Mouse (Mus musculus) kidney, embryonic 15.5 days (tissue): ENCODE measurements around the gene Gata2. TPM values are rescaled to one million over a fixed set of nuclear protein-coding genes. Genes with fewer than 3 reads are reported as not detected.

Experiments
- ATAC-seq: fragments of 200-750 bp; cut with Nextera tagmentation; replicated peaks from 2 replicates; pipeline ENCODE4 v1.8.0; 2017; ENCODE audit warnings: moderate TSS enrichment; ENCODE audit not compliant: low FRiP score
- H3K27ac ChIP-seq: fragments of 300-500 bp; sonication (generic); 2 replicates; pipeline ENCODE4 v1.5.1; 2015; ENCODE audit warnings: mild to moderate bottlenecking, inconsistent platforms
- H3K27me3 ChIP-seq: fragments of 300-500 bp; sonication (generic); 2 replicates; pipeline ENCODE4 v1.6.1; 2015; ENCODE audit warnings: inconsistent platforms
- H3K36me3 ChIP-seq: fragments of 300-500 bp; sonication (generic); 2 replicates; pipeline ENCODE4 v1.6.1; 2015; ENCODE audit warnings: inconsistent platforms
- H3K4me1 ChIP-seq: fragments of 300-500 bp; sonication (generic); 2 replicates; pipeline ENCODE4 v1.6.1; 2015; ENCODE audit warnings: inconsistent platforms
- H3K4me2 ChIP-seq: fragments of 300-500 bp; sonication (generic); 2 replicates; pipeline ENCODE4 v1.6.1; 2015; ENCODE audit warnings: moderate library complexity, mild to moderate bottlenecking, inconsistent platforms
- H3K4me3 ChIP-seq: fragments of 300-500 bp; sonication (generic); replicated peaks from 2 replicates; pipeline ENCODE4 v1.5.1; 2015; ENCODE audit warnings: mild to moderate bottlenecking, inconsistent platforms
- H3K9ac ChIP-seq: fragments of 300-500 bp; sonication (generic); 2 replicates; pipeline ENCODE4 v1.6.1; 2015; ENCODE audit warnings: mild to moderate bottlenecking, inconsistent platforms
- H3K9me3 ChIP-seq: fragments of 300-500 bp; sonication (generic); replicated peaks from 2 replicates; pipeline ENCODE4 v1.6.1; 2016; ENCODE audit warnings: inconsistent platforms
- WGBS: fragments of 180-500 bp; shearing (Covaris S2); methylation state at CpG from one replicate; pipeline ENCODE4 v1.1.7; 2015; ENCODE audit warnings: mixed read lengths; 5-methylcytosine and 5-hydroxymethylcytosine counted together
- polyA plus RNA-seq: library from polyadenylated mRNA; unstranded; fragments of >200 nt; fragmentation: Nextera tagmentation; extraction: Ambion mirVana; gene quantifications from 2 replicates; pipeline ENCODE4 v1.2.1, GENCODE M21; 2015

Gene Gata2
- polyA plus RNA-seq, 1 experiment from 2014 or later = 59.5 TPM

DNA sequence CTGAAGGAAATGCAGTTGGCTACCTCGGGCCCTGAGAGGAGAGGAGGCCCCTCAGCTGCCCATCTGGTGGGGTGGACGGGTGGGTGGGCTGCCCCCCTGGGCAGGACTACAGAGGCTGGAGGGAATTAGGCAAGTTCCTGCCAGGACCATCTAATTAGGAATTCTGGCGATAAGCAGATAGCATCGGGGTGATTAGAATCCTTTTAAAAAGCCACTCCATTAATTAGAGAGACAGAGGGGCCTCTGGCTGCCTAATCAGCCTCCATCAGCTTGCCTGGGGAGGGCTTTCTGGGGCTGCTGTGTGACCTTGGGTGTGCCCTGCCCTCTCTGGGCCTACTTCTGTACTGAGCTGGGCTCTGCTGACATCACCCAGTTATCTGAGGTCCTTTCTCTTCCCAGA, 25.4 kb downstream of the Gata2 start:
- Histone ChIP-seq H3K4me3 (no peak overlapping the region), H3K9me3 (no peaks in the 10 kb centered on the region), H3K27me3 (0 out of 2 replicates have a peak, but pooled peaks cover 3% of the 10 kb centered on the region), H3K4me2 (no peak overlapping the region), H3K36me3 (no peaks in the 10 kb centered on the region), H3K4me1 (0 out of 2 replicates have a peak, but pooled peaks cover 3% of the 10 kb centered on the region), H3K9ac (no peak overlapping the region), H3K27ac (no peak overlapping the region)
- ATAC-seq = no peak
- WGBS = 28% methylated on average over 4 of the region's 4 CpGs

DNA sequence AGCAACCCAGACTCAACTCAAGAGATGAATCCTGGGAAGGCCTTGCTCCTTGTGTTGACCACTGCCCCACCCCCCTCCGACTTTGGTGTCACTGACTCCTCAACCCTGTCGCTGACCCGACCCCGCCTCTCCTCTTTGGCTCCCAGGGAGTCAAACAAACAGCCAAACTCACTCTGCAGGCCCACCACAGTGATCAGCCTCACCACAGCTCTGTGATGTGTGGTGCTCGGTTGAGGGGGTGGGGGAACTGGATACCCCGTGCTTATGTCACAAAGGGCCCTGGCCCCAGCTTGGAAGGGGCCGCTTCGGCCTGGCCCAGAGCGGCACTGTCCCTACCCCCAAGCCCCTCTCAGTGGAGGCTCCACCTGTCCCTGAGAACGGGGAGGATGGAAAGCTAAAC, 28.3 kb downstream of the Gata2 start, which contains the start of gene Dnajb8:
Dnajb8 (plus strand) TSS at position 301 of the 400 bp plus-strand sequence.
- H3K4me2 ChIP-seq = no peak within 1 kb of the TSS

DNA sequence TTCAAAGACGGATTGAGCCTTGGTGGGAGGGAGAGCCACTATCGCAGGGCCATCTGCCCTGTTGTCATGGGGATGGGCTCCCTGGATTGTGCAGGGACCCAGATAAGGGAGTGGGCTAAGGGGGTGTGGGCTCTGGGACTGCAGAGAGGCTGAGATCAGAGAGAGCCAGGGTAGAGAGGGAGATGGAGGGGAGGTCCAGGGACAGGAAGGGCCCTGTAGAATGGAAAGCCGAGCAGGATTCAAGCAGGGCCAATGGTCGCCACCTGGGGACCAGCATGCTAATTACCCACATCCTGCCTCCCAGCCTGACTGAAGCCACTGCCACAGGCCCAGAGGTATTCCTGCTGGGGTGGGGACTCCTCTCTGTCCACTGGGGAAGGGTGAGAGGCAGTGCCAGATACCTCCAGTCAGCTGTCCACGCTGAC, 32.9 kb downstream of the Gata2 start:
- no peaks in the 10 kb centered on the region for H3K36me3 ChIP-seq

More for the DNA sequence above, 28.3 kb downstream of the Gata2 start, which contains the start of gene Dnajb8:
- Histone ChIP-seq H3K4me1 (peaks cover 10% of the 10 kb centered on the region), H3K4me3 (no peak within 1 kb of the TSS), H3K36me3 (no peaks in the 10 kb centered on the region), H3K27me3 (0 out of 2 replicates have a peak, but pooled peaks cover 3% of the 10 kb centered on the region), H3K9me3 (no peaks in the 10 kb centered on the region), H3K27ac (no peak within 1 kb of the TSS), H3K9ac (no peak within 1 kb of the TSS)
- ATAC-seq = no peak
- WGBS = 60% methylated on average over 10 of the region's 10 CpGs

DNA sequence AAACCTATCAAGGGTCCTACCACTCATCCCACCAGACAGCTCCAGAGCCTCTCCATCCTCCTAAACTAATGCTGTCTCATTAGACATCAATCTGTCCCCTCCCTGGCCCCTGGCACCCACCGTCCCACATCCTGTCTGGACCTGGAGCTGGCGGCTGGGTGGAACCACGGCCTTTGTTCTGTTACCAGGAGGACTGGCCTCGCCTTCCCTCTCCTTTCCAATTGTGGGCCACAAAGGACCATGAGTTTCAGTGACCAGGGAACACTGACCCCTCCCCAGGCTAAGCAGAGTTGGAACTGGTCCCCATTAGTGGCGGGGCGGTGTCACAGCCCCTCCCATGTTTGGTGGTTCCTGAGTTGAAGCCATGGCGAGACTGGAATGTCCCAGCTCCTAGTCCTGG, 33.8 kb downstream of the Gata2 start:
- WGBS = 41% methylated on average over 7 of the region's 7 CpGs
- ATAC-seq = no peak

More for the DNA sequence above, 32.9 kb downstream of the Gata2 start:
- Histone ChIP-seq H3K27me3 (peaks cover 3% of the 10 kb centered on the region; the same call in 1 of the 2 replicates), H3K4me3 (no peak overlapping the region), H3K4me1 (peaks cover 33% of the 10 kb centered on the region), H3K9me3 (no peaks in the 10 kb centered on the region), H3K9ac (no peak overlapping the region), H3K4me2 (no peak overlapping the region), H3K27ac (no peak overlapping the region)
- ATAC-seq = no peak; the same call in 1 of the 2 replicates
- 20% methylated on average over 5 of the region's 5 CpGs for WGBS

DNA sequence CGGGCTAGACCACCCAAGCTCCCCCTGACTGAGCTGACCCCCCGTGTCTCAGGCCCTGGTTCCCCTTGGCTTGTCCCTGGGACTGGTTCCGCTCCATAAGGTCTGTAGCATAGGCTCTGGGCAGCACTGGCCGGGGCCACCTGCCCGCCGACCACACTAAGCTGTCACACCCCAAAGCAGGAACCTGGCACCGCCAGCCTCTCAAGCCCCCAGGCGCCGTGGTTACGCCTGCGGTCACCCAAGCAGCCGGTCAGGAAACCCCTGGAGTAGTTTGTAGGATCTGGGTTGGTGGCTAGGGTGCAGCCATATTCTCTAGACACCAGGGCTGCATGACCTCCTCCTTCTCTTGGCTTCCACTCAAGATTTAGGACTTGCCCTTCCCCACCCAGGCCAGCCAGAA, 35.5 kb downstream of the Gata2 start:
- Histone ChIP-seq H3K9ac (no peak overlapping the region), H3K4me1 (peaks cover 52% of the 10 kb centered on the region), H3K27ac (0 out of 2 replicates have a peak overlapping the region, but pooled peaks have one; percentile 29), H3K9me3 (no peaks in the 10 kb centered on the region), H3K27me3 (peaks cover 7% of the 10 kb centered on the region; the same call in 1 of the 2 replicates), H3K36me3 (no peaks in the 10 kb centered on the region), H3K4me3 (no peak overlapping the region), H3K4me2 (no peak overlapping the region)
- ATAC-seq = peak; percentile 31; the same call in 1 of the 2 replicates
- 57% methylated on average over 12 of the region's 12 CpGs for WGBS

More for the DNA sequence above, 33.8 kb downstream of the Gata2 start:
- no peak overlapping the region for H3K27ac ChIP-seq
- peaks cover 41% of the 10 kb centered on the region for H3K4me1 ChIP-seq
- H3K4me3 ChIP-seq = no peak overlapping the region
- no peak overlapping the region for H3K9ac ChIP-seq
- no peak overlapping the region for H3K4me2 ChIP-seq
- H3K36me3 ChIP-seq = no peaks in the 10 kb centered on the region
- peaks cover 3% of the 10 kb centered on the region; the same call in 1 of the 2 replicates for H3K27me3 ChIP-seq
- no peaks in the 10 kb centered on the region for H3K9me3 ChIP-seq

DNA sequence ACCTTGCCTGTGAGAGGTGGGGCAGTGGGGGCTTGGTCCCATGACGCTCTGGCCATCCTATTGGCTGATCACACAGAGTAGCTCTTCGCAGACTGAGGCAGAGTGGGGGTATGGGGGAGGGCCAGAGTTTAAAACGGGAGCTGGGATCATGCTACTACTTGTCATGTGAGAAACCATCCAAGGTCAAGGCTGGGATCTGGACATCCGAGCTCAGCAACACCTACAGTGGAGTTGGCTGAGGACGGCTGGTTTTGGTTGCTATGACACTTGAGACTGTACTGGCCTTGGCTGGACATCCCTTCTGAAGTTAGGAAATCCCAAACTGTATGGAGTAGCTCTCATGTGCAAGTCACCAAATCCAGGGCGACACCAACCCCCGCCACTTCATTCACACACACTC, 38.1 kb downstream of the Gata2 start:
- H3K27me3 ChIP-seq = peaks cover 26% of the 10 kb centered on the region
- H3K36me3 ChIP-seq = no peaks in the 10 kb centered on the region
- no peak overlapping the region for H3K4me2 ChIP-seq
- H3K9ac ChIP-seq = no peak overlapping the region
- no peak for ATAC-seq
- no peaks in the 10 kb centered on the region for H3K9me3 ChIP-seq
- WGBS = 61% methylated on average over 7 of the region's 7 CpGs
- H3K27ac ChIP-seq = no peak overlapping the region
- H3K4me1 ChIP-seq = peaks cover 59% of the 10 kb centered on the region
- H3K4me3 ChIP-seq = no peak overlapping the region

DNA sequence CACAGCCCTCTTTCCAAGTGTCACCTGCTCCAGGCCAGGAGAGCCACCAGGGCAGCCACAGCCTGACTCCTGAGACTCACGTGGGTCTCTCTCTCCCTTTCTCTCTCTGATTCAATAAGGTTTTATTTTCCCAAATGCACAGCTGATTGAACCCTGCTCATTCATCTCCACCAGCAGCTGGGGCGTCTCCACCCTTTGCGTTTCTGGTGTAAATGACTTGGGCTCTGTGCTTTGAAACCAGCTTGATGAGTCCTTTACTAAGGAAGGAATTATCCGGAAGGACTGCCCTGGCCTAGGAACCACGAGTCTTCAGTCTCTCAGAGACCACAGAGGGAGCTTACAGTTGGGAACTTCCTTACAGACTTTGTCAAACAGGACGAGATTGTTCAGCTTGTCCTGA, 38.5 kb downstream of the Gata2 start:
- 40% methylated on average over 6 of the region's 6 CpGs for WGBS
- H3K27ac ChIP-seq = no peak overlapping the region
- ATAC-seq = no peak
- peaks cover 29% of the 10 kb centered on the region for H3K27me3 ChIP-seq
- H3K9me3 ChIP-seq = no peaks in the 10 kb centered on the region
- H3K4me3 ChIP-seq = no peak overlapping the region
- H3K36me3 ChIP-seq = no peaks in the 10 kb centered on the region
- H3K4me2 ChIP-seq = no peak overlapping the region
- H3K4me1 ChIP-seq = peaks cover 55% of the 10 kb centered on the region
- no peak overlapping the region for H3K9ac ChIP-seq

DNA sequence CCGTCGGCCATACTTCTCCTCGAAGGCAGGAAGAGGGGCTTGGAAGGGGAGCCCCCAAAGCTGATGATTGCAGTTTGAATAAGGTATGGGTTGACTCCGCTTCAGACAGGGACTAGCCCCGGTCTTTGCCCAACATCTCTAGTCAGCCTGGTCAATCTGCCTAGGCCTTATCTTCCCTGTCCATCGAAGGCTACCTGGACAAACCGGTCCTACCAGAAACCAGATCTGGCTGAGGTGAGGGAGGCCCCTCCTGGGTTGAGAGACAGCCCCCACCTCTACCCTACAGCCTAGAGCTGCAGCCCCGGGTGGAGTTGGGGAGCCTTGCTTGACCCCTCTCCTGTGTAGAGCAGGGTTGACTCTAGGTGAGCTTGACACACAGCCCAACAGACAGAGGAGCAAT, 40.3 kb downstream of the Gata2 start:
- Histone ChIP-seq H3K4me3 (no peak overlapping the region), H3K9me3 (no peaks in the 10 kb centered on the region), H3K36me3 (no peaks in the 10 kb centered on the region), H3K4me1 (peaks cover 43% of the 10 kb centered on the region), H3K9ac (no peak overlapping the region), H3K27me3 (peaks cover 41% of the 10 kb centered on the region), H3K27ac (peak overlapping the region; percentile 79), H3K4me2 (no peak overlapping the region)
- 72% methylated on average over 8 of the region's 8 CpGs for WGBS
- peak; percentile 44; the same call in 1 of the 2 replicates for ATAC-seq

DNA sequence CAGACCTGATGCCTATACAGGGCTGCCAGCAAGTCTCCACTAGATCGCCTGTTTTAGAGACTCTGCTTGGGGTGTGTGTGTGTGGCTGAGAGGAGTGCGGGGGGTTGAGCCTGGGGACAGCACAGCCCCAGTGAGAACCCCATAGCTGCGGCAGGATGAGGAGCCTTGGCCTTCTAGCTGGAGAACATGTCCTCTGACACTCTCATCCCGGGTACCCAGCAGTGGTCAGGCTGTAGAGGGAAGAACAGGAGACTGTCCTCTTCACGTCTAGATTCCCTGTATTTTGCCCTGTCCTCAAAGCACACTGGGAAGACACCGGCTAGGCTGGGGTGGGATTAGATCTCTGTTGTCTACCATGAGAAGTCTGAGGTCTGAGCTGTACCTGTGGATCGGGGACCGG, 41.8 kb downstream of the Gata2 start:
- Histone ChIP-seq H3K4me1 (peaks cover 36% of the 10 kb centered on the region), H3K36me3 (no peaks in the 10 kb centered on the region), H3K9me3 (no peaks in the 10 kb centered on the region), H3K27ac (no peak overlapping the region), H3K4me2 (no peak overlapping the region), H3K9ac (no peak overlapping the region), H3K4me3 (no peak overlapping the region), H3K27me3 (peaks cover 53% of the 10 kb centered on the region)
- WGBS = 31% methylated on average over 8 of the region's 8 CpGs
- ATAC-seq = no peak

DNA sequence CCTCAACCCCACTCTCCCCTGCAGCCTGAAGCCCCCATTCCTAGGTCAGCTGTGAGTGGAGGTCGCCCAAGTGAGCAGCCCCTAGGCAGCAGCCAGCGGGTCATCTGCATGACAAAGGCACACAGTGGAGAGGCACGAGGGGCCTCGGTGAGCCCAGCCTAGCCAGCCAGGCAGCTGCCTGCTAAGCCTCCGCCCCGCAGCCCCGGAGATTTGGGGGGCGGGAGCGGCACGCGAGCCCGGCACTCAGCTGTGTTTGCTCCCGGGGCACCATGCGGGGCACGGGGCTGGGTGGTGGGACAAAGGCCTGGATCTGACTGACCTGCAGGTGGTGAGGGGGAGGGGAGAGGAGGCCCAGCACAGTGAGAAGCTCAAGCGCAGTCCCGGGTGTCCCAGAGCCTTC, 42.3 kb downstream of the Gata2 start:
- 7% methylated on average over 17 of the region's 17 CpGs for WGBS
- no peak for ATAC-seq
- H3K9ac ChIP-seq = no peak overlapping the region

DNA sequence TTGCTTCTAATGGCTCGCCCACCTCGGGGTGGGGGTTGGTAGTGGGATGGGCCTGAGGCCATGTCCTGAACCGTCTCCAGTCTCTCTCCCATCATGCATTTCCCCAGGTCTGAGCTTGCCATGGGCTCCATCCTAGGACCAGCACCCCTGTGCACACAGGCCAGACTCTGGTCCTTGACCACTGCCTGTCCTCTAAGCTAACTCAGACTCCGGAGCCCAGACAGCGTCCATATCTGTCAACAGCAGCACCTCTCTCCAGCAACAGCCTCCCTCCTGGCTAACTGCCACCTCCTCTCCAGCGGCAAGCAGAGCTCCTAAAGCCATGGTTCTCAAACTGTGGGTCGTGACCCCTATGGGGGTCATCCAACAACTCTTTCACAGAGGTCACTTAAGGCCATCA, 42.8 kb downstream of the Gata2 start:
- Histone ChIP-seq H3K9me3 (no peaks in the 10 kb centered on the region), H3K9ac (no peak overlapping the region), H3K27me3 (peaks cover 60% of the 10 kb centered on the region), H3K27ac (no peak overlapping the region), H3K4me1 (peaks cover 34% of the 10 kb centered on the region), H3K4me3 (no peak overlapping the region), H3K4me2 (peak overlapping the region; percentile 45; the same call in 1 of the 2 replicates), H3K36me3 (no peaks in the 10 kb centered on the region)
- WGBS = 19% methylated on average over 7 of the region's 7 CpGs
- no peak for ATAC-seq

More for the DNA sequence above, 42.3 kb downstream of the Gata2 start:
- H3K4me1 ChIP-seq = peaks cover 36% of the 10 kb centered on the region
- H3K27me3 ChIP-seq = peaks cover 57% of the 10 kb centered on the region
- H3K27ac ChIP-seq = no peak overlapping the region
- H3K36me3 ChIP-seq = no peaks in the 10 kb centered on the region
- peak overlapping the region; percentile 17; the same call in 1 of the 2 replicates for H3K4me3 ChIP-seq
- peak overlapping the region; percentile 45 for H3K4me2 ChIP-seq
- H3K9me3 ChIP-seq = no peaks in the 10 kb centered on the region

DNA sequence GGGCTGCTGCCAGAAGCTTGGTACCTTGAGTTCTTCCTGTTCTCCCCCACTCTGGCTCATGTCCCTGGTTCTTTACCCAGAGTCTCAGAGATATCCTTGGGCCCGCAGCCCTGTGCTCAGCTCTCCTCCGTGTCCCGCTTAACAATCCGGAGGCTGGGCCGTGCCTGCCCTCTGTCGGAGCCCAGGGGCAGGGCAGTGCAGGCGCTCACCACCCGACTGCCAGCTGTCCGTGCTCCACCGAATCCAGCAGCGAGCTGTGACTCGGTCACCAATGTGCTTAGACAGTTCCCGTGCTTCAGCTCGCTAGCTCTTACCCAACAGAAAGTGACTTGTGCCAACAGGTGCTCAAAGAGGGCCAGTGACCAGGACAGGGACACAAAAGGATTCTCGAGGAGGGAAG, 48.9 kb downstream of the Gata2 start:
- WGBS = 1% methylated on average over 15 of the region's 15 CpGs

DNA sequence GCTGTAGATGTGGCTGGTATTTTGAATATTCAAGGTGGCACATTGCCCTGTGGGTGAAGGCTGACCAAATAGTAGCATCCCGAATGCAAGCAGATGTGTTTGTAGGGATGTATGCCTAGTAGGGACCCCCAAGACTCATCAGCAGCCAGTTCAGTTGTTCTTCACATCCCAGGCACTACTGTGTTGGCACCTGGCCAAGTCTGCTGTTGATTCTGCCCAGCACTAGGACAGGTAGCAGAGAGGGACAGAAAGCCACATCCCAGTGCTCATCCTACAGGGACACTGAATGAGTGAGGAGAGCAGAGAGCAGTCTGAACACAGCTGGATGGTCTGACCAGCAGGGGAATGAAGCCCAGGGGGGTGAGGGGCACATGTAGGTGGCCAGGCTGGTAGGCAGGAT, 55.5 kb downstream of the Gata2 start:
- H3K4me2 ChIP-seq = no peak overlapping the region
- no peak overlapping the region for H3K4me3 ChIP-seq
- no peaks in the 10 kb centered on the region for H3K4me1 ChIP-seq
- H3K27me3 ChIP-seq = 0 out of 2 replicates have a peak, but pooled peaks cover 2% of the 10 kb centered on the region
- H3K9me3 ChIP-seq = no peaks in the 10 kb centered on the region
- H3K9ac ChIP-seq = no peak overlapping the region
- ATAC-seq = no peak
- no peak overlapping the region for H3K27ac ChIP-seq
- H3K36me3 ChIP-seq = no peaks in the 10 kb centered on the region
- WGBS = 96% methylated on average over 1 of the region's 1 CpGs

More for the DNA sequence above, 48.9 kb downstream of the Gata2 start:
- Histone ChIP-seq H3K9me3 (no peaks in the 10 kb centered on the region), H3K36me3 (no peaks in the 10 kb centered on the region), H3K4me1 (peaks cover 6% of the 10 kb centered on the region), H3K9ac (no peak overlapping the region), H3K27ac (no peak overlapping the region), H3K4me3 (no peak overlapping the region), H3K27me3 (peaks cover 45% of the 10 kb centered on the region; the same call in 1 of the 2 replicates), H3K4me2 (peak overlapping the region; percentile 33; the same call in 1 of the 2 replicates)
- peak; percentile 72 for ATAC-seq
